Mouse (Mus musculus): ENCODE measurements around the gene Ncoa5. TPM values are rescaled to one million over a fixed set of nuclear protein-coding genes. Genes with fewer than 3 reads are reported as not detected.

Gene Ncoa5
- total RNA-seq, 2 experiments from 2014 or later = 55.5 to 57.5 TPM

- intact Hi-C loops (cut with DNase I) = loop anchor here (2.0 kb wide), 1 partner anchor 26 kb away; no protein-coding TSS in a partner anchor
- peak; percentile 44 for TF ChIP-seq CTCF (IDR thresholded peaks at IDR 0.05)
- Histone ChIP-seq H3K4me3 (no peak overlapping the region), H3K27ac (no peak overlapping the region)
- DNase-seq (ENCODE audit: extremely low spot score in 1 of 2, low spot score in 2 of 2) = no peak
These were observed 84.2 kb downstream of the Ncoa5 start for GRCm38 (mm10) chr2:164950501-164950900.

Other genes with a start within 250 kb of the Ncoa5 start
- gene Snx21, start 249.0 kb downstream of the Ncoa5 start, total RNA-seq (2021) = 10 to 100 TPM; 54.4 to 57.2 TPM
- gene Acot8, start 230.0 kb downstream of the Ncoa5 start, total RNA-seq (2021) = 10 to 100 TPM; 26.6 to 28.3 TPM
- 1 to 10 TPM; 8.6 to 9.0 TPM for gene Zswim3, start 229.8 kb downstream of the Ncoa5 start, total RNA-seq (2021)
- 10 to 100 TPM; 21.7 to 22.7 TPM for gene Zswim1, start 212.2 kb downstream of the Ncoa5 start, total RNA-seq (2021)
- under 1 TPM; 0.45 to 0.58 TPM for gene Spata25, start 206.3 kb downstream of the Ncoa5 start, total RNA-seq (2021)
- 10 to 100 TPM; 89.5 to 96.2 TPM for gene Ctsa, start 202.0 kb downstream of the Ncoa5 start, total RNA-seq (2021)
- gene Neurl2, start 201.4 kb downstream of the Ncoa5 start, total RNA-seq (2021) = 1 to 10 TPM; 3.9 to 5.3 TPM
- gene Pltp, start 177.2 kb downstream of the Ncoa5 start, total RNA-seq (2021) = 10 to 100 TPM; 78.1 to 82.4 TPM
- 10 to 100 TPM; 44.8 to 48.8 TPM for gene Pcif1, start 155.6 kb downstream of the Ncoa5 start, total RNA-seq (2021)
- gene Zfp335, start 123.1 kb downstream of the Ncoa5 start, total RNA-seq (2021) = 10 to 100 TPM; 27.2 to 28.0 TPM
- 1 to 10 TPM; 1.4 TPM for gene Mmp9, start 94.1 kb downstream of the Ncoa5 start, total RNA-seq (2021)
- gene Slc12a5, start 74.1 kb downstream of the Ncoa5 start, total RNA-seq (2021) = 100 to 1,000 TPM; 575 to 581 TPM
- under 1 TPM; 0.42 to 0.61 TPM for gene Cd40, start 20.8 kb upstream of the Ncoa5 start, total RNA-seq (2021)
- not detected for gene 1700025C18Rik, start 55.9 kb upstream of the Ncoa5 start, total RNA-seq (2021)
- 10 to 100 TPM; 58.7 to 60.6 TPM for gene Cdh22, start 200.0 kb upstream of the Ncoa5 start, total RNA-seq (2021)

All from left cerebral cortex, adult 2 months (tissue).